22 mouse cellular contexts compared by ENCODE assay signal in the genomic region with DNA sequence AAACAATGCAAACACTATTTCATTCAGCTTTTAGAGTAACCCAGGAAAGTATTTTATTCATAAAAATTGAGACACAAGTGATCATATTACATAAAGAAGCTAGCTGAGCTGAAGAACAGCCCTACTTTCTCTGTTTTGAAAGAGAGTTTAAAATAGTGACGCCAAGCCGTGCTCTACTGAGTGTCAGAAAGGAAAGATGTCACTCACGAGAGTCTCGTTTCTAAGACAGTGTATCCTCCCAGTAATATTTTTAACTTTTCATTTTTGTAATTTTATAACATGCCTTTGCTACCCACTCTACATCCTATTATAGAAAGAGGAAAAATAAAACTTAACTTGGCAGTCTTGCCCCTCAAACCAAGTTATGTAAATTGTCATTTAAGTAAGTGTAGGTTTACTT.
A peak's percentile ranks its signal among the peaks of the same experiment; 100 is the strongest.
DNase-seq lines count a peak whose midpoint lies in the region; ATAC-seq lines count a peak whose summit lies in the region.
"Had no signal": no experiment of that assay in that cellular context is flagged by ENCODE, and none has a peak within 500 bp of the region (broad histone marks: within the 10 kb centered on the region; RNA-seq: fewer than 3 reads in every experiment).

No protein-coding gene starts in this region.

- DNase-seq in frontal cortex, postnatal 10 days (ENCODE audit: low spot score in 2 of 2), result no peak
- peak; percentile 57 for DNase-seq in brain, adult 2 months (ENCODE audit: low read depth, low spot score)
- DNase-seq in telencephalon, adult 2 months (ENCODE audit: low read depth, low spot score), result peak; percentile 58
- DNase-seq in forebrain, embryonic 11.5 days (ENCODE audit: low spot score), result no peak
- DNase-seq in liver, embryonic 11.5 days (ENCODE audit: low spot score), result no peak
- DNase-seq: adrenal gland, adult 2 months; adrenal gland, adult 8-10 months; adrenal gland, postnatal 10 days; adrenal gland, postnatal 14 days; adrenal gland, postnatal 25 days; adrenal gland, postnatal 36 days; B cell, adult 2 months; cerebellum, adult 11 months; cerebellum, adult 11-12 months; cerebellum, adult 18-20 months; cerebellum, adult 2 months had no signal

- H3K27ac ChIP-seq in forebrain, embryonic 11.5 days (ENCODE audit: low read depth, low read length), result no peak overlapping the region
- H3K27ac ChIP-seq in liver, embryonic 11.5 days (ENCODE audit: low read depth, low read length), result no peak overlapping the region

- 87% methylated on average over 4 of the region's 4 CpGs for WGBS in forebrain, embryonic 11.5 days
- 77% methylated on average over 4 of the region's 4 CpGs for WGBS in liver, embryonic 11.5 days

- H3K9me3 ChIP-seq in forebrain, embryonic 11.5 days (ENCODE audit: control insufficient read depth, low read length), result no peaks in the 10 kb centered on the region
- H3K9me3 ChIP-seq in liver, embryonic 11.5 days (ENCODE audit: control insufficient read depth, low read length), result no peaks in the 10 kb centered on the region
- H3K9me3 ChIP-seq: G1E had no signal

- no peaks in the 10 kb centered on the region for H3K36me3 ChIP-seq in forebrain, embryonic 11.5 days (ENCODE audit: control insufficient read depth, insufficient read depth, low read length)
- no peaks in the 10 kb centered on the region for H3K36me3 ChIP-seq in liver, embryonic 11.5 days (ENCODE audit: control insufficient read depth, insufficient read depth, low read length)
- H3K36me3 ChIP-seq: G1E had no signal

- no peak overlapping the region for H3K4me3 ChIP-seq in forebrain, embryonic 11.5 days (ENCODE audit: low read depth, low read length)
- H3K4me3 ChIP-seq in liver, embryonic 11.5 days (ENCODE audit: low read depth, low read length), result no peak overlapping the region

- peak; percentile 99 for ATAC-seq in frontal cortex, adult (ENCODE audit: low TSS enrichment)
- no peak for ATAC-seq in forebrain, embryonic 11.5 days (replicated peaks; ENCODE audit: low FRiP score)
- no peak for ATAC-seq in liver, embryonic 11.5 days (replicated peaks; ENCODE audit: low FRiP score)
- ATAC-seq: activated CD4-positive, CD25-positive, alpha-beta regulatory T cell, adult 4 months; CD4-positive, CD25-positive, alpha-beta regulatory T cell, adult 4 months; Patski had no signal

- no peaks in the 10 kb centered on the region for H3K4me1 ChIP-seq in forebrain, embryonic 11.5 days (replicated peaks; ENCODE audit: control insufficient read depth, insufficient read depth, low read length)
- no peaks in the 10 kb centered on the region for H3K4me1 ChIP-seq in liver, embryonic 11.5 days (replicated peaks; ENCODE audit: control insufficient read depth, insufficient read depth, low read length)

- no peak overlapping the region for H3K9ac ChIP-seq in forebrain, embryonic 11.5 days (ENCODE audit: low read length)
- no peak overlapping the region for H3K9ac ChIP-seq in liver, embryonic 11.5 days (ENCODE audit: low read depth, low read length)

- no peak overlapping the region for H3K4me2 ChIP-seq in forebrain, embryonic 11.5 days (ENCODE audit: low read depth, low read length, severe bottlenecking)
- no peak overlapping the region for H3K4me2 ChIP-seq in liver, embryonic 11.5 days

- no peaks in the 10 kb centered on the region for H3K27me3 ChIP-seq in forebrain, embryonic 11.5 days (ENCODE audit: control insufficient read depth, insufficient read depth, low read length)
- no peaks in the 10 kb centered on the region for H3K27me3 ChIP-seq in liver, embryonic 11.5 days (replicated peaks; ENCODE audit: control insufficient read depth, insufficient read depth, low read length)
- H3K27me3 ChIP-seq: CH12.LX, Patski had no signal

Comparison
In these comparisons a context has a peak if more than half of its experiments do, and no peak if none do; other contexts are left out.
1. DNase-seq: peak in brain, adult 2 months (single experiment) and telencephalon, adult 2 months (single experiment); none in frontal cortex, postnatal 10 days (0 of 2), forebrain, embryonic 11.5 days (single experiment) and liver, embryonic 11.5 days (single experiment).